Mouse (Mus musculus) limb, embryonic 14.5 days (tissue): ENCODE data around the gene Fh1. TPM values are rescaled to one million over a fixed set of nuclear protein-coding genes. Genes with fewer than 3 reads are reported as not detected.

Experiments
- ATAC-seq: fragments of 200-750 bp; cut with Nextera tagmentation; 2 replicates; pipeline ENCODE4 v1.8.0; 2017; ENCODE audit warnings: low read depth, moderate number of reproducible peaks, moderate TSS enrichment; ENCODE audit not compliant: low FRiP score
- DNase-seq: peaks from one replicate; pipeline ENCODE4 v3.0.0-alpha.2; 2015; ENCODE audit warnings: low spot score
- H3K27ac ChIP-seq: fragments of 300-500 bp; sonication (generic); replicated peaks from 2 replicates; pipeline ENCODE4 v1.5.1; 2014; ENCODE audit warnings: low read depth, mild to moderate bottlenecking, low read length, moderate library complexity, mixed read lengths
- H3K27me3 ChIP-seq: fragments of 300-500 bp; sonication (generic); 2 replicates; pipeline ENCODE4 v1.6.1; 2014; ENCODE audit warnings: low read length, mixed read lengths; ENCODE audit not compliant: control insufficient read depth, insufficient read depth
- H3K36me3 ChIP-seq: fragments of 300-500 bp; sonication (generic); 2 replicates; pipeline ENCODE4 v1.6.1; 2014; ENCODE audit warnings: mild to moderate bottlenecking, low read length, moderate library complexity, mixed read lengths; ENCODE audit not compliant: control insufficient read depth, insufficient read depth
- H3K4me1 ChIP-seq: fragments of 300-500 bp; sonication (generic); 2 replicates; pipeline ENCODE4 v1.6.1; 2014; ENCODE audit warnings: antibody characterized with exemption, low read length, mixed read lengths; ENCODE audit not compliant: control insufficient read depth, insufficient read depth
- H3K4me2 ChIP-seq: fragments of 300-500 bp; sonication (generic); replicated peaks from 2 replicates; pipeline ENCODE4 v1.6.1; 2014; ENCODE audit warnings: low read depth, mild to moderate bottlenecking, low read length, moderate library complexity; ENCODE audit not compliant: severe bottlenecking
- H3K4me3 ChIP-seq: fragments of 300-500 bp; sonication (generic); replicated peaks from 2 replicates; pipeline ENCODE4 v1.5.1; 2014; ENCODE audit warnings: low read length
- H3K9ac ChIP-seq: fragments of 300-500 bp; sonication (generic); 2 replicates; pipeline ENCODE4 v1.6.1; 2014; ENCODE audit warnings: mild to moderate bottlenecking, low read depth, low read length, moderate library complexity; ENCODE audit not compliant: severe bottlenecking
- H3K9me3 ChIP-seq: fragments of 300-500 bp; sonication (generic); 2 replicates; pipeline ENCODE4 v1.6.1; 2016; ENCODE audit warnings: low read length; ENCODE audit not compliant: control insufficient read depth
- POLR2A ChIP-seq: fragments of 200-500 bp; IDR thresholded peaks from 2 replicates; pipeline ENCODE4 v1.8.0; 2012; ENCODE audit warnings: inconsistent platforms, mild to moderate bottlenecking, moderate library complexity, borderline replicate concordance; ENCODE audit not compliant: insufficient read depth, insufficient read length; ENCODE audit errors: extremely low read depth
- WGBS: fragments of 180-500 bp; shearing (Covaris S2); extraction: QIAGEN DNeasy Blood & Tissue Kit; methylation state at CpG from one replicate; pipeline ENCODE4 v1.1.7; 2014; 5-methylcytosine and 5-hydroxymethylcytosine counted together
- polyA plus RNA-seq, 2 experiments: library from polyadenylated mRNA; depleted of rRNA in 1 of 2; stranded (reverse) in 1 of 2; unstranded in 1 of 2; fragments of >200 nt; fragmentation: Nextera tagmentation in 1 of 2; extraction: Ambion mirVana in 1 of 2; gene quantifications; 2 replicates each; pipeline versions ENCODE4 v1.2.1 to v1.2.3; 2012 to 2014

Gene Fh1
- polyA plus RNA-seq, 2 experiments: 85.1 to 113 TPM

- Histone ChIP-seq H3K27ac (no peak overlapping the region), H3K27me3 (no peaks in the 10 kb centered on the region), H3K36me3 (no peaks in the 10 kb centered on the region), H3K9ac (no peak overlapping the region), H3K9me3 (no peaks in the 10 kb centered on the region), H3K4me2 (no peak overlapping the region), H3K4me1 (no peaks in the 10 kb centered on the region), H3K4me3 (no peak overlapping the region)
- WGBS: 60% methylated on average over 6 of the region's 6 CpGs
- no peak for ATAC-seq
- TF ChIP-seq POLR2A: no peak
- no peak for DNase-seq
Measured at GRCm38 (mm10) chr1:175565579-175566103, 59.8 kb downstream of the Fh1 start.

- no peak for TF ChIP-seq POLR2A
- WGBS: 88% methylated on average over 4 of the region's 4 CpGs
- no peak overlapping the region for H3K27ac ChIP-seq
- H3K36me3 ChIP-seq: no peaks in the 10 kb centered on the region
- H3K4me1 ChIP-seq: no peaks in the 10 kb centered on the region
- no peak overlapping the region for H3K4me3 ChIP-seq
- H3K9me3 ChIP-seq: no peaks in the 10 kb centered on the region
- DNase-seq (no peak), ATAC-seq (no peak)
- no peak overlapping the region for H3K4me2 ChIP-seq
- no peak overlapping the region for H3K9ac ChIP-seq
- no peaks in the 10 kb centered on the region for H3K27me3 ChIP-seq
Measured at GRCm38 (mm10) chr1:175564321-175564720, 61.1 kb downstream of the Fh1 start.

- no peak for DNase-seq
- no peaks in the 10 kb centered on the region for H3K4me1 ChIP-seq
- H3K36me3 ChIP-seq: no peaks in the 10 kb centered on the region
- no peak overlapping the region for H3K4me3 ChIP-seq
- H3K27ac ChIP-seq: no peak overlapping the region
- WGBS: 93% methylated on average over 2 of the region's 2 CpGs
- TF ChIP-seq POLR2A: no peak
- H3K27me3 ChIP-seq: no peaks in the 10 kb centered on the region
- H3K9me3 ChIP-seq: no peaks in the 10 kb centered on the region
- H3K4me2 ChIP-seq: no peak overlapping the region
- no peak for ATAC-seq
- H3K9ac ChIP-seq: no peak overlapping the region
Measured at GRCm38 (mm10) chr1:175562379-175562778, 63.1 kb downstream of the Fh1 start.

GRCm38 (mm10) chr1:175561806-175562205, 63.6 kb downstream of the Fh1 start:
- no peak overlapping the region for H3K4me3 ChIP-seq
- TF ChIP-seq POLR2A: no peak
- no peaks in the 10 kb centered on the region for H3K36me3 ChIP-seq
- H3K9me3 ChIP-seq: no peaks in the 10 kb centered on the region
- no peaks in the 10 kb centered on the region for H3K4me1 ChIP-seq
- ATAC-seq (no peak), DNase-seq (no peak)
- no peaks in the 10 kb centered on the region for H3K27me3 ChIP-seq
- no peak overlapping the region for H3K27ac ChIP-seq
- no peak overlapping the region for H3K9ac ChIP-seq
- no peak overlapping the region for H3K4me2 ChIP-seq

DNA sequence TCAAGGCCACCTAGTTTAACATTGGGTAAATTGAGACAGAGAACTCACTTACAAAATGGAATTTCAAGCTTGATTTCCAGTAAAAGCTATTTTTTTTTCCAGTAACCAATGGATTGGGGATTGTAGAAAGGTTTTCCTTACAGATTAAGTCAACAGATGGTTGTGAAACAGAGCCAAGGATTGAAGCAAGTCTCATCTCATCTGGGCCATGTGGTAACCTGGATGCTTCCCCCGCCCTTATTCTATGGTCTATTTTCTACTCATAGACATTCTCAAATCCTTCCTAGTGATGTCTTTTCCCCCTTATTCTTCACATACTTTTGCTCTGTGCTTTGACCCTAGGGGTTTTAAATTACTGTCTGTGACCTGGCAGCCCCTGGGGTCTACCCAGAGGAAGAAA, 70.8 kb downstream of the Fh1 start:
- 90% methylated on average over 1 of the region's 1 CpGs for WGBS
- no peaks in the 10 kb centered on the region for H3K36me3 ChIP-seq
- no peak overlapping the region for H3K4me3 ChIP-seq
- DNase-seq (no peak), ATAC-seq (no peak)
- no peak overlapping the region for H3K9ac ChIP-seq
- H3K9me3 ChIP-seq: no peaks in the 10 kb centered on the region
- no peaks in the 10 kb centered on the region for H3K27me3 ChIP-seq
- TF ChIP-seq POLR2A: no peak
- no peak overlapping the region for H3K27ac ChIP-seq
- H3K4me1 ChIP-seq: no peaks in the 10 kb centered on the region
- H3K4me2 ChIP-seq: no peak overlapping the region

- H3K36me3 ChIP-seq: no peaks in the 10 kb centered on the region
- H3K4me1 ChIP-seq: no peaks in the 10 kb centered on the region
- H3K27me3 ChIP-seq: no peaks in the 10 kb centered on the region
- no peak for TF ChIP-seq POLR2A
- no peak overlapping the region for H3K4me3 ChIP-seq
- no peak overlapping the region for H3K4me2 ChIP-seq
- DNase-seq (no peak), ATAC-seq (no peak)
- H3K9ac ChIP-seq: no peak overlapping the region
- WGBS: 76% methylated on average over 3 of the region's 3 CpGs
- no peaks in the 10 kb centered on the region for H3K9me3 ChIP-seq
- H3K27ac ChIP-seq: no peak overlapping the region
Measured at GRCm38 (mm10) chr1:175552474-175552873, 73.0 kb downstream of the Fh1 start.
